Mouse (Mus musculus): ENCODE data around the gene Mid1.
A peak's percentile ranks its signal among the peaks of the same experiment; 100 is the strongest.

Gene Mid1

GRCm38 (mm10) chrX:169685131-169685530 is at the start of gene Mid1:
Mid1 (plus strand) TSS chrX:169685199.
- DNase-seq: peak in 1 of 2 experiments; percentile 45

DNA sequence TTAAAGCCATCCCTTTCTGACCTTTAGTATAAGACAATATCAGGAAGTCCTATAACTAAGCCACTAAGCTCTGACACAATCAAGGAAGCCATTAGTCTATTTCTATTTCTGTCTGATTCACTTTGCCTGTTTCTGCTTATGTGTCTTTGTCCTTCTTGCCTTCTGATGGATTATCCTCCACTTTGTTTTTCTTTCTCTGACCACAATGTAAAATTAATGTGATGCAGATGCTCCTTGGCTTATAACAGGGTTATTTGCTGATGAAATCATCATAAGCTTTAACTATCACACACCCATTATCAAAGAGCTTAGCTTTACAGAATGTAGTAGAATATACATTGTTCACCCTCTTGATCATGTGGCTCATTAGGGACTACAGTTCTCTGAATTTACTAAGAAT is 11.9 kb upstream of the Mid1 start:
- DNase-seq: no peak

DNA sequence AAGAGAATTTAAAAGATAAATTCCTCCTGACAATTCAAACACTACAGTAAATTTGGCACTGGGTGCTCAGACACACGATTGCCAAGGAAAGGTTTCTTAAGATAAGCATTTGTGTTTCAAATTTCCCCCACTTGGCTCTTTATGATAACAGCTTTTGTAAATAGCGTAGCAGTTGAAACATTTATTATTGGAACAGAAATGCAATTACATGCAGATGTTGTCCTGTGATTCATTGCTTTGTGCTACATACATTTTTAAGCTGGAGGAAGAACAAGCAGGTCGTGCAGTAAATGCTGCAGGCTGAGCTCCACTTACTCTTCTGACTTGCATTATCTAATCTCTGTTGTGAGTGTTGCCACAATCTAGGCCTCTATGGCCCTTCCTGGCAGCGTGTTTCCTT is 8.7 kb upstream of the Mid1 start:
- no peak for DNase-seq

DNA sequence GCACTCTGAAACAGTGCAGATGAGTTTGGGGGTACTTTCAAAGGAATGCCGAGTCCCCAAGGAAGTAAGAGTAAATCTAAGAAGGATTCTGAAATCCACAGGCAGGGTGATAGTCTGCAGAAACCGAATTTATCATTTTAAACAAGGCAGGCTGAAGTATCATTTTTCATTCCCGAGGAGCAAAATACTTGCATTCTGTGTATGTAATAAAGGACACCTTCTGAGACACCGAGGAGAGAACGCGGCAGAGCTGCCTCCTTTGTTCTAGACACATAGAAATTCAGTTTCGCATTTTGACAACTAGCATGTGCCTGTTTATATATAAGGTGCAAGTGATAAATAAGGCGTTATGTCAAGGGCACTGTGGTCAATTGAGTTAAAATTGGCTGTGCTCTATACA is 732 bp downstream of the Mid1 start:
- DNase-seq: no peak

DNA sequence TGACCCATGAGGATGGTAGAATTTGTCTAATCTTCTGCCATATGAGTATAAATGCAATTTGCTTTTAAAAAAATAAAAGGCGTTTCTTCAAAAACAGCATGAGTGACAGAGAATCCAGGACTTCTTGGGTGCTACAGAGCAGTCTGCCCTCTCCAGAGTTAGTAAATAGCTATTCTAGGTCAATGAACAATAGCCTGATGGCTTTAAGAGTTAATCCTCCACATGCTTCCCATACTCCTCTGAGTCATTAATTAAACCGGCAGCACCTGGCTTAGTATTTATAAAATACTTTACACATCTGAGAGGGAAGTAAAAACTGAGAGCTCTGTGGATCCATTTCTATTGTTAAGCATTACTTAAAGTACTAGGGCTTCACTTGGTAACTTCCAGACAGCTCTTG is 6.2 kb downstream of the Mid1 start:
- DNase-seq: no peak

DNA sequence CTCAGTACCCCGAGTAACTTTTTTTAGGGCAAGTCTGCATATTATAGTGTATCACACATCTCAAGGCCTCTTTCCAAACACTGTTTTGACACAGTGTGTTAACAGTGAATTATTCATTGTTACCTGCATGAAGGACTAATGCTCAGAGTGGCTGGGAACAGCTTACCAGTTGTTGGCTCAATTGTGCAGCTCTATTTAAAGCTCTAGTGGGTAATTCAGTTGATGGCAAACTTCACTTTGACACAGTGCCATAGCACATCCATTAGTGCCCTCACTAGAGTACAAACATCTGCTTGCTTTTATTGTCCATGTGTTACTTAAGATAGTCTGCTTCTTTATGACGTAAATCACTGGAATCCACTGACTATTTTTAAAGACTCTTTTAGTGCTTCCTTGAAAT is 6.7 kb downstream of the Mid1 start:
- no peak for DNase-seq

GRCm38 (mm10) chrX:169692225-169692909 is 7.4 kb downstream of the Mid1 start:
- DNase-seq: no peak

- DNase-seq: no peak
These were observed 19.1 kb downstream of the Mid1 start for GRCm38 (mm10) chrX:169704016-169704602.

GRCm38 (mm10) chrX:169723511-169723910 is 38.5 kb downstream of the Mid1 start:
- DNase-seq: no peak

- no peak for DNase-seq
These were observed 50.5 kb downstream of the Mid1 start for GRCm38 (mm10) chrX:169735387-169735969.

DNA sequence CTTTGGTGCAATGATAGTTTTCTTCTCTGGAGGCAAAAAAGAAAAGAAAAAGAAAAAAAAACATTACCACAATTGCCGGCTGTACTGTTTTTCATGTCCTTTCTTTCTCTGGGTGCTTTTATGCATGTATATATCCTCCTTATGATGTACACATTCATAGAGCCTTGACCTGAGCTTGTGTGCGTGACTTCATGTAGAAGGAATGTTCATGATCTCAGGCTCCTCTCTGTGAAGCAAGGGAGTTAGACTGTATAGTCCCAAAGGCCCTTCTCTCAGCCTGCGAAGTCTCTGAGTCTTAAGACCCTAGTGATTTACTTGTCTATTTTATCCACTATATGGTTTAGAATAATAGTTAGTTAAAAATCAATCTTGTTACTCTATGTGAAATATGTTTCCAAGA is 73.0 kb downstream of the Mid1 start:
- DNase-seq: no peak

DNA sequence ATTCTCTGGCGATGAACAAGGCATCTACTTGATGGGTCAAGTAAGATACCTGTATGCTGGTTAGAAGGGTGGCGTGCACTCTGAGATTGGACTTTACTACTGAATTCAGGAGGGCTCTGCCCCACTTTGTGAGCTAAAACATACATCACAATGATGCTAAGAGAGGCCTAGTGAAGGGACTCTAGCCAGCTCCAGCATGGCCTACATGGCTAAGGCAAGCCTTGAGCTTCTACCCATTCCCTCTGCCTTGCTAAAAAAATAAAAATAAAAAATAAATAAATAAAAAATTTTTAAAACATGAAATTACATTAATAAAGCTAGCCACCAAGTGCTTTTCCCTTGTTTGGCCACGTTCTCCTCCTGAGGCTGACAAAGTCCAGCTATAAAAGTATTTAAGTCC is 94.5 kb downstream of the Mid1 start, which contains the start of gene 4933400A11Rik:
4933400A11Rik (minus strand) TSS at position 101 of the 400 bp plus-strand sequence.
- DNase-seq: no peak

GRCm38 (mm10) chrX:169789702-169790101 is 104.7 kb downstream of the Mid1 start:
- DNase-seq: no peak

DNA sequence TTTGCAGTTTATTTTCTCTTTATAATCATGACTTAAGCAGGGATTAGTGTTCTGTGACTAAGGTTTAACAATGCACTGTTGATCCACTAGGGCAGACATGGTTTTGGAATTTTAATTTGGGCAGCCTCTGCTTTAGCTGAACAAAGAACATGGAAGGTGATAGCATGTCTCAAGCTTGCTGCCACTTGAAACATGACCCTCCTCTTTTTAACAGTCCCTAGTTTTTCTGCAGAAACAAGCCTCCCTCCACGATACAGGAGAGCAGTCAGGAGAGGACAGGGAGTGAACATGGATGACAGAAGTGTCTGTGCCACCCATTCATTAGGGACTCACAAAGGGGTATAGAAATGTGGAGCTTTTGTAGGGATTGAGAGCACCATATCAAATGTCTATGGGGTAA is 107.9 kb downstream of the Mid1 start:
- no peak for DNase-seq

DNA sequence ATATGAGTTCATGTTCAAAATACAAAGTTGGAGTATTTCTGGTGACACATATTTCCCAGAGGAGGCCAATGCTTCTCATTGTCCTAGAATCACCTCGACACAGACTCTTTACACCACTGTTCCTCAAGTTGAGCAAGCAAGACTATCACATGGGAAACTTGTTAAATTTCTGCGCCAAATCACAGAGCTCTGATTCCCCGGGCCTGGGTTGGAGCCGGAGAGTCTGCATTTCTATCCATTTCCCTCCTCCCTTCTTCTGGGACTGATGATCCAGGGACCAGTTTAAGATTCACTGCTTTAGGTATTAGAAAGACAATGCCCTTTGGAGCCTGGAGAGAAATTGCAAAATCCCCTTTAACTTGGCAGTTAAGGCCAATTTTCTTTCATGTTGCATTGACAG is 109.4 kb downstream of the Mid1 start:
- no peak for DNase-seq

DNA sequence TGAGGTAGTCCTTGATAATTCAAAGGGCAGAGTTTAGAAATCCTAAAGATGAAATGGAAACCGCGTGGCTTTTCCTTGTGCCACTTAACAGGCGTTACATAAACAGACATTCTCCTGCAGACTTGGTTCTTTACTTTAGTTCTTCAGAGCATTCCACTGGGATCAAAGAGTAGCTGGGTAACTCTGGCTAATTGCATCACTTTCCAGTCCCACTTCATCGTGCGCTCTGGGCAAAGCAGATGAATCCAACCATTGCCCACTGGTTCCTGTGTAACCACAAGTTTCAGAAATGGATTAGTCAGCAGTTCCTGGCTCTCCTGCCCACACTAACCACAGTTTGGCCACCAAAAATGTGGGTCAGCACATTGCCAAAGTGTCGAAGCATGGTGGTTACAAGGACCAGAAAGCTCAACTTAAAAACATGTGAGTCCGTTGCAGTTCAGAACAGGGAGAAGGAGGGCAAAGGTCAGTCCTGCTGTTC is 109.9 kb downstream of the Mid1 start:
- peak; percentile 14 to 26 for DNase-seq

GRCm38 (mm10) chrX:169797148-169797547 is 112.1 kb downstream of the Mid1 start:
- DNase-seq: no peak

DNA sequence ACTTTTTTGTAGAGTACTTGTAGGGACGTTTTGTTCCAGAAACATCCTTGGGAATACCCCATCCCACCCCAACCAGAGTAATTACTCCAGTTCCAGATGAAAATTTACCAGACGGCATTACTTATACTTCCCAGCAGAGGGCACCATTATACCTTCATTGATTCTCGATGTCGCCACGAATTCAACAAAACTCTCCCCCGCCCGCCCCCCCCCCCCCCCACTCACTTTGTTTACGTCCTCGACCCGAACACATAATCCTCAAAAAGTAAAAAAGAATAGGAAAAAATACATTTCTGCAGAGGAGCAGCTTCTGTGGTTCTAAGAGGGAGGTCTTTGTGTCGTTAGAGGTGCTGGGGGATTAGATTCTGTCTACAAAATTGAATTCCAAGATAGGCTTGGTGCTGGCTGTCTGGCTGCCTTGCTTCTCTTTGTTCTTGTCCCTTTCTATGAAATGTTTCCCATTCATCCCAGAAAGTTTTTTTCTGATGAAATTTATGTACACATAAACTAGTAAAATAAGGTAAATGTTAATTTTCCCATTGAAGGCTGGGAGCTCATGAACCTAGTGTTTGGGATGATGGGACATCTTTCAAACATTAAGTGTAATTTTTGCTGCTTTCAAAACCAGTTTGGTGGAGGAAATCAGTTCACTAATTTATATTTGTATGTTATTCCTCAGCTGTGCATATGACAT is 114.1 kb downstream of the Mid1 start:
- peak in 1 of 2 experiments; percentile 25 for DNase-seq

- no peak for DNase-seq
These were observed 115.2 kb downstream of the Mid1 start for GRCm38 (mm10) chrX:169800238-169800637.

- no peak for DNase-seq
These were observed 120.8 kb downstream of the Mid1 start for GRCm38 (mm10) chrX:169805791-169806190.

GRCm38 (mm10) chrX:169807744-169808143 is 122.7 kb downstream of the Mid1 start:
- no peak for DNase-seq

- no peak for DNase-seq
These were observed 126.3 kb downstream of the Mid1 start for GRCm38 (mm10) chrX:169811318-169811717.

- no peak for DNase-seq
These were observed 126.8 kb downstream of the Mid1 start for GRCm38 (mm10) chrX:169811783-169812182.

DNA sequence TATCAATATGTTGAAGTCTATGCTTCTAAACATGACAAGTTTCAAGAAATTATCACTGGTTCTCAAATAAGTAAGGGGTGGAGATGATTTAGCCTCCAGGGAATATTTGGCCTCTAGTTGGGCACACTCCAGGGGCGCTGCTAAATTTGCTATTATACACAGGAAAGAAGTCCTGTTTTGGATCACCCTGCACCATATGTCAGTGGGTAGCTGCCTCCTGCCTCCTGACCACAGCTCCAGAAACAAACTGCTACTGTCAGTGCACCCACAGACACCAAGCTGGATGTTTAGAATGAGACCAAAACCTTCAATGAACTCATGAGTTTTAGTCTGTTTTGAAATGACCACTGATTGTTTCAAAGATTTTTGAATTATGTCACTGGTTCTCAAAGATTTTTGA is 128.7 kb downstream of the Mid1 start:
- DNase-seq: no peak

Data from lung, postnatal 4 days (tissue).